Mouse (Mus musculus): ENCODE data around the gene Pip5k1c.

Pip5k1c gene

GRCm38 (mm10) chr10:81346453-81347067, 53.8 kb downstream of the Pip5k1c start:
- DNase-seq (ENCODE audit: low read depth), result no peak

GRCm38 (mm10) chr10:81349146-81349545, 56.4 kb downstream of the Pip5k1c start:
- no peak for DNase-seq (ENCODE audit: low read depth)

GRCm38 (mm10) chr10:81349961-81350350, 57.2 kb downstream of the Pip5k1c start:
- DNase-seq (ENCODE audit: low read depth), result no peak

- peak; percentile 97 for DNase-seq (ENCODE audit: low read depth)
Measured at GRCm38 (mm10) chr10:81350351-81351063, 57.7 kb downstream of the Pip5k1c start, which contains the start of gene Hmg20b. Hmg20b (minus strand) TSS chr10:81350480.

- no peak for DNase-seq (ENCODE audit: low read depth)
Measured at GRCm38 (mm10) chr10:81351678-81352291, 59.0 kb downstream of the Pip5k1c start.

GRCm38 (mm10) chr10:81354738-81355477, 62.1 kb downstream of the Pip5k1c start:
- no peak for DNase-seq (ENCODE audit: low read depth)

- DNase-seq (ENCODE audit: low read depth), result no peak
Measured at GRCm38 (mm10) chr10:81355533-81355932, 62.8 kb downstream of the Pip5k1c start.

GRCm38 (mm10) chr10:81356352-81356990, 63.7 kb downstream of the Pip5k1c start:
- DNase-seq (ENCODE audit: low read depth), result no peak

- peak; percentile 81 for DNase-seq (ENCODE audit: low read depth)
Measured at GRCm38 (mm10) chr10:81356991-81357844, 64.5 kb downstream of the Pip5k1c start, which contains the start of gene Mfsd12. Mfsd12 (plus strand) TSS chr10:81357491.

GRCm38 (mm10) chr10:81358209-81358608, 65.4 kb downstream of the Pip5k1c start:
- no peak for DNase-seq (ENCODE audit: low read depth)

- no peak for DNase-seq (ENCODE audit: low read depth)
Measured at GRCm38 (mm10) chr10:81358841-81359240, 66.1 kb downstream of the Pip5k1c start.

GRCm38 (mm10) chr10:81360721-81361120, 68.0 kb downstream of the Pip5k1c start:
- no peak for DNase-seq (ENCODE audit: low read depth)

- no peak for DNase-seq (ENCODE audit: low read depth)
Measured at GRCm38 (mm10) chr10:81362336-81362949, 69.7 kb downstream of the Pip5k1c start.

- no peak for DNase-seq (ENCODE audit: low read depth)
Measured at GRCm38 (mm10) chr10:81363436-81364346, 70.9 kb downstream of the Pip5k1c start.

GRCm38 (mm10) chr10:81364666-81365065, 71.9 kb downstream of the Pip5k1c start:
- no peak for DNase-seq (ENCODE audit: low read depth)

- no peak for DNase-seq (ENCODE audit: low read depth)
Measured at GRCm38 (mm10) chr10:81365073-81365472, 72.3 kb downstream of the Pip5k1c start.

- DNase-seq (ENCODE audit: low read depth), result no peak
Measured at GRCm38 (mm10) chr10:81365672-81366476, 73.1 kb downstream of the Pip5k1c start, which contains the start of gene 4930404N11Rik. 4930404N11Rik (minus strand) TSS chr10:81365816.

GRCm38 (mm10) chr10:81366477-81367206, 73.9 kb downstream of the Pip5k1c start:
- DNase-seq (ENCODE audit: low read depth), result no peak
